Mouse (Mus musculus) forebrain, embryonic 16.5 days (tissue): ENCODE measurements around the gene Zfp791. TPM values are rescaled to one million over a fixed set of nuclear protein-coding genes. Genes with fewer than 3 reads are reported as not detected.

Experiments used
- ATAC-seq: fragments of 200-750 bp; cut with Nextera tagmentation; 2 replicates; pipeline ENCODE4 v1.8.0; 2017; ENCODE audit warnings: mild to moderate bottlenecking, moderate library complexity
- H3K27ac ChIP-seq: fragments of 300-500 bp; sonication (generic); 2 replicates; pipeline ENCODE4 v1.5.1; 2014; ENCODE audit warnings: low read length, control low read depth
- H3K27me3 ChIP-seq: fragments of 300-500 bp; sonication (generic); replicated peaks from 2 replicates; pipeline ENCODE4 v1.6.1; 2014; ENCODE audit warnings: low read length; ENCODE audit not compliant: control insufficient read depth, insufficient read depth
- H3K36me3 ChIP-seq: fragments of 300-500 bp; sonication (generic); 2 replicates; pipeline ENCODE4 v1.6.1; 2014; ENCODE audit not compliant: control insufficient read depth, insufficient read depth
- H3K4me1 ChIP-seq: fragments of 300-500 bp; sonication (generic); replicated peaks from 2 replicates; pipeline ENCODE4 v1.6.1; 2014; ENCODE audit warnings: low read length; ENCODE audit not compliant: control insufficient read depth, insufficient read depth
- H3K4me2 ChIP-seq: fragments of 300-500 bp; sonication (generic); 2 replicates; pipeline ENCODE4 v1.6.1; 2014; ENCODE audit warnings: mild to moderate bottlenecking, low read length, control low read depth
- H3K4me3 ChIP-seq: fragments of 300-500 bp; sonication (generic); replicated peaks from 2 replicates; pipeline ENCODE4 v1.5.1; 2014; ENCODE audit warnings: mild to moderate bottlenecking, low read length, control low read depth
- H3K9ac ChIP-seq: fragments of 300-500 bp; sonication (generic); replicated peaks from 2 replicates; pipeline ENCODE4 v1.6.1; 2014; ENCODE audit warnings: low read depth, low read length, control low read depth
- H3K9me3 ChIP-seq: fragments of 300-500 bp; sonication (generic); 2 replicates; pipeline ENCODE4 v1.6.1; 2016; ENCODE audit warnings: low read length; ENCODE audit not compliant: control insufficient read depth
- WGBS: fragments of 180-500 bp; shearing (Covaris S2); extraction: QIAGEN DNeasy Blood & Tissue Kit; methylation state at CpG from one replicate; pipeline ENCODE4 v1.1.7; 2014; 5-methylcytosine and 5-hydroxymethylcytosine counted together
- polyA plus RNA-seq: library from polyadenylated mRNA; unstranded; fragments of >200 nt; fragmentation: Nextera tagmentation; extraction: Ambion mirVana; gene quantifications from 2 replicates; pipeline ENCODE4 v1.2.1, GENCODE M21; 2015

Zfp791 gene
- polyA plus RNA-seq, 1 experiment from 2014 or later = 3.8 TPM

GRCm38 (mm10) chr8:85076993-85077392 is 45.9 kb downstream of the Zfp791 start:
- Histone ChIP-seq H3K9me3 (no peaks in the 10 kb centered on the region), H3K36me3 (peaks cover 20% of the 10 kb centered on the region), H3K4me1 (peaks cover 27% of the 10 kb centered on the region), H3K27me3 (no peaks in the 10 kb centered on the region), H3K27ac (no peak overlapping the region), H3K4me2 (no peak overlapping the region), H3K4me3 (no peak overlapping the region), H3K9ac (no peak overlapping the region)
- 0% methylated on average over 2 of the region's 2 CpGs for WGBS
- peak; percentile 57 for ATAC-seq

DNA sequence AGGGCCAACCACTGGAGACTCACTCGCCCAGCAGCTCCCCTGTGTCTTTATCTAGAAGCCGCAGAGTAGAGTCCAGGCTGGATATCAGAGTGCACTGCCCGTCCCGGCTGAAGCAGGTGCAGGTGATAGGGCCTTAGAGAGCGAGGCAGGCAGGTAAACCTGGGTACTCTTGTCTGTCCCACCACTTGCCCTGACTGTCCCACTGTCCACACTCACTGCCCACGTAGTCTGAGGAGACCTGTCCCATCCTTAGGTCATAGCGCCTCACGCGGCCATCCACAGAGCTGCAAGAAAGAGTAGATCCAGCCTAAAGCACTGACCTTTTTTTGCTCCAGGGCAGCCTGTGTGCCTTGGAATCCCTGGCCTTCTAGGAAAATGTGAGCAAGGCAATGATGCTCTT is 46.9 kb downstream of the Zfp791 start:
- Histone ChIP-seq H3K9ac (no peak overlapping the region), H3K27me3 (no peaks in the 10 kb centered on the region), H3K36me3 (peaks cover 20% of the 10 kb centered on the region), H3K9me3 (no peaks in the 10 kb centered on the region), H3K27ac (no peak overlapping the region), H3K4me3 (no peak overlapping the region), H3K4me1 (peaks cover 20% of the 10 kb centered on the region), H3K4me2 (no peak overlapping the region)
- WGBS = 82% methylated on average over 9 of the region's 9 CpGs
- no peak for ATAC-seq

GRCm38 (mm10) chr8:85074617-85075016 is 48.3 kb downstream of the Zfp791 start:
- Histone ChIP-seq H3K4me1 (peaks cover 20% of the 10 kb centered on the region), H3K9ac (no peak overlapping the region), H3K27ac (no peak overlapping the region), H3K27me3 (no peaks in the 10 kb centered on the region), H3K9me3 (no peaks in the 10 kb centered on the region), H3K4me2 (no peak overlapping the region), H3K36me3 (peaks cover 20% of the 10 kb centered on the region), H3K4me3 (no peak overlapping the region)
- no peak for ATAC-seq
- 92% methylated on average over 10 of the region's 10 CpGs for WGBS

DNA sequence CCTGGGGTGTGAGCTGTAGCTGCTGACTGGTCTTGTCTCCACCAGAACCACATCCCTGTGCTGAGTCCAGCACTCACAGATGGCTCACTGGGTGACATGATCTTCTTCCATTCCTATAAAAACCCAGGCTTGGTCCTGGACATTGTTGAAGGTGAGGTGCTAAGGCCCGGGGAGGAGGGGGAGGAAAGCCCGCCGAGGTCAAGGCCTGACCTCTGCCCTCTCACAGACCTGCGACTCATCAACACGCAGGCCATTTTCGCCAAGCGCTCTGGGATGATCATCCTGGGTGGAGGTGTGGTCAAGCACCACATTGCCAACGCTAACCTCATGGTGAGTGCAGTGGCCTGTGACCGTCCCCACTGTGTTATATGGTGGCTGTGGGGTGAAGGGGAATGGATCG is 48.7 kb downstream of the Zfp791 start:
- ATAC-seq = no peak
- no peaks in the 10 kb centered on the region for H3K9me3 ChIP-seq

DNA sequence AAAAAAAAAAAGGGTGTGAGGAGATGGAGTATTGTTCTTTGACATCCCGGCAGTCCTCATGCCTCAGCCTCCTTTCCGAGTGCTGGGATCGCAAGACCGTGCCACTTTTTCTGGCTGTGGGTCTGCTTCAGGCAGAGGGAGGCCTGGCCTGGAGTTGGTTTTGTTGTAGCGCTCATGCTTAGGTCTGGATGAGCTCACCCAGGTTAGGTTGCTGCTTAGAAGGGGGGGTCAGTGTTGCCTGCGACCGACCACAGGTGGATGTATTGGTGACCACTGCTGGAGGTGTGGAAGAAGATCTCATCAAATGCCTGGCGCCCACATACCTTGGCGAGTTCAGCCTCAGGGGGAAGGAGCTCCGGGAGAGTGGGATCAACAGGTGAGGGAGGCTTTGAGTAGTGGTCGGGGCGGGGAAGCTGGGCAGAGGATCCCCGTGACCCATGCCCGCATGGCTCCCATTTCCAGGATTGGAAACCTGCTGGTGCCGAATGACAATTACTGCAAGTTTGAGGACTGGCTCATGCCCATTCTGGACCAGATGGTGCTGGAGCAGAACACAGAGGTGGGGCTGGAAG is 49.8 kb downstream of the Zfp791 start:
- no peak for ATAC-seq
- no peak overlapping the region for H3K9ac ChIP-seq
- no peak overlapping the region for H3K4me3 ChIP-seq
- H3K27me3 ChIP-seq = no peaks in the 10 kb centered on the region
- H3K27ac ChIP-seq = no peak overlapping the region
- 94% methylated on average over 15 of the region's 15 CpGs for WGBS
- H3K36me3 ChIP-seq = peaks cover 18% of the 10 kb centered on the region
- no peak overlapping the region for H3K4me2 ChIP-seq
- H3K9me3 ChIP-seq = no peaks in the 10 kb centered on the region
- H3K4me1 ChIP-seq = peaks cover 16% of the 10 kb centered on the region

More for the DNA sequence above, 48.7 kb downstream of the Zfp791 start:
- H3K9ac ChIP-seq = no peak overlapping the region
- no peak overlapping the region for H3K4me3 ChIP-seq
- no peaks in the 10 kb centered on the region for H3K27me3 ChIP-seq
- 90% methylated on average over 10 of the region's 10 CpGs for WGBS
- no peak overlapping the region for H3K4me2 ChIP-seq
- H3K4me1 ChIP-seq = peaks cover 16% of the 10 kb centered on the region
- H3K27ac ChIP-seq = no peak overlapping the region
- H3K36me3 ChIP-seq = peaks cover 20% of the 10 kb centered on the region

DNA sequence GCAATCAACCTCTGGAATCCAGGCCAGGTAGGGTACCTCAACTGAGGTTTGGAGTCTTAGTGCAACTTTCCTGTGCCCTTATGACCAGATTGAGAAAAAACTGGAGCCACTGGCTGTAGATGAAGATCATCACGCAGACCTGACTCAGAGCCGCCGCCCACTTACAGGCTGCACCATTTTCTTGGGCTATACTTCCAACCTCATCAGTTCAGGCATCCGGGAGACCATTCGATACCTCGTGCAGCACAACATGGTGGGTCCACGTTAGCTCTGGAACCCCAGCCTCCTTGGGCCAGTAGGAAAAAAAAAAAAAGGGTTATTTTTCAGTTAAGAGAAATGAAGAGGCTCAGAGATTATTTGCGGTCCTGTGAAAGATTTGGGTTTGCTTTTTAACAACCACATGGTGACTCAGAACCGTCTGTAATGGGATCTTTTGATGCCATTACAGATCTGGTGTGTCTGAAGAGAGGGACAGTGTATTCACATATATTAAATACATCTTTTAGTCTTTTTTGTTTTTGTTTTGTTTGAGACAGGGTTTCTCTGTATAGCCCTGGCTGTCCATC is 50.4 kb downstream of the Zfp791 start:
- Histone ChIP-seq H3K4me2 (peak overlapping the region; percentile 63), H3K9ac (peak overlapping the region; percentile 88), H3K27ac (peak overlapping the region; percentile 95), H3K9me3 (no peaks in the 10 kb centered on the region), H3K4me1 (peaks cover 16% of the 10 kb centered on the region), H3K27me3 (no peaks in the 10 kb centered on the region), H3K36me3 (peaks cover 18% of the 10 kb centered on the region), H3K4me3 (peak overlapping the region; percentile 92)
- ATAC-seq = no peak
- WGBS = 44% methylated on average over 9 of the region's 9 CpGs

- peaks cover 16% of the 10 kb centered on the region for H3K4me1 ChIP-seq
- peak within 1 kb of the TSS; percentile 95 for H3K27ac ChIP-seq
- under 1% methylated on average over 68 of the region's 68 CpGs for WGBS
- H3K4me3 ChIP-seq = peak within 1 kb of the TSS; percentile 92
- H3K36me3 ChIP-seq = peaks cover 18% of the 10 kb centered on the region
- H3K9me3 ChIP-seq = no peaks in the 10 kb centered on the region
- peak; percentile 92 for ATAC-seq
- no peaks in the 10 kb centered on the region for H3K27me3 ChIP-seq
- H3K4me2 ChIP-seq = peak within 1 kb of the TSS; percentile 63
- H3K9ac ChIP-seq = peak within 1 kb of the TSS; percentile 88
Measured at GRCm38 (mm10) chr8:85071514-85072281, 51.2 kb downstream of the Zfp791 start, which contains the start of gene Dhps. Dhps (plus strand) TSS chr8:85071757.

- H3K9ac ChIP-seq = peak overlapping the region; percentile 88
- no peaks in the 10 kb centered on the region for H3K27me3 ChIP-seq
- no peaks in the 10 kb centered on the region for H3K9me3 ChIP-seq
- H3K36me3 ChIP-seq = peaks cover 15% of the 10 kb centered on the region
- 88% methylated on average over 5 of the region's 5 CpGs for WGBS
- no peak for ATAC-seq
- H3K4me3 ChIP-seq = peak overlapping the region; percentile 92
- peak overlapping the region; percentile 63 for H3K4me2 ChIP-seq
- peaks cover 16% of the 10 kb centered on the region for H3K4me1 ChIP-seq
- peak overlapping the region; percentile 95 for H3K27ac ChIP-seq
Measured at GRCm38 (mm10) chr8:85071041-85071440, 51.9 kb downstream of the Zfp791 start.

DNA sequence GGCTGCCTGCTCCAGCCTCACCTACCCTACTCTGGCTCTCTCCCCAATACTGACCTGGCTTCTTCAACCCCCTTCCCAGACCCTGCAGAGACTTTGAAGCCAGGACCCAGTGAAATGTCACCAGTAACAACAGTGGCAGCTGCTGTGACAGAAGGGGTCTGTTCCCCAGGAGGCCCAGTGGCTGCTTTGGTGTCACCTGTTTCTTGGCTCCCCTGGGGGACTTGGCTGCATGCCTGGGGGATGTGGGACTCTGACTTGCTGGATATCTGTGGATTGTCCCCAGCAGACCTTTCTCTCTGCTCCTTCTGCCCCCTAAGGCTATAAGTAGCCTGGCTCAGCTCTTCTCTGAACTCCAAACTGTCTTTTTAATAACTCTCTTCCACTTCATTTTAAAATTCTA is 54.9 kb downstream of the Zfp791 start, which contains the start of gene Gm5741:
Gm5741 (minus strand) TSS at position 1 of the 400 bp plus-strand sequence.
- Histone ChIP-seq H3K4me2 (no peak within 1 kb of the TSS), H3K27me3 (no peaks in the 10 kb centered on the region), H3K9ac (no peak within 1 kb of the TSS), H3K36me3 (0 out of 2 replicates have a peak, but pooled peaks cover 2% of the 10 kb centered on the region), H3K4me1 (peaks cover 14% of the 10 kb centered on the region), H3K27ac (no peak within 1 kb of the TSS), H3K4me3 (no peak within 1 kb of the TSS), H3K9me3 (no peaks in the 10 kb centered on the region)
- no peak for ATAC-seq
